Comparison of ENCODE assay signal across 8 mouse cellular contexts in the genomic region with DNA sequence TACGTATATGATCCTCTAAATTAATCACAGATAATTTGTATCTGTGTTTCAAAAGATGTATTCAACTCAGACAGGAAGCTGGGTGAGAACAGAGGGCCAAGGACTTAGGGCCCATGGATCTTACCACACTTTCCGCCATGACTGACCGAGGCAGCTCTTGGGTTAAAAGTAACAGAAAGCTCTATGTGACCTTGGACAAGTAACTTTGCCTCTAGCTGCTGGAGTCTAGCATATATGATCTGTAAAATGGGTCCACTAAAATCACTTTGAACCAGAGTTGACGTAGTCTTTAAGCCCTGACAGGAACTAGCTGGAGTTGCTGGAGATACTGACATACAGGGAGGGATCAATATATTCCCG. TPM values are rescaled to one million over a fixed set of nuclear protein-coding genes. Genes with fewer than 3 reads are reported as not detected.
A peak's percentile ranks its signal among the peaks of the same experiment; 100 is the strongest.
DNase-seq lines count a peak whose midpoint lies in the region; ATAC-seq and TF ChIP-seq lines count a peak whose summit lies in the region.

No protein-coding gene starts in this region.

- no peaks in the 10 kb centered on the region for H3K27me3 ChIP-seq in heart, adult 2 months (ENCODE audit: control insufficient read depth, insufficient read depth, low read length)
- H3K27me3 ChIP-seq in E14TG2a.4 (ENCODE audit: insufficient read depth, low read length), result peaks cover 75% of the 10 kb centered on the region
- peaks cover 28% of the 10 kb centered on the region for H3K27me3 ChIP-seq in forebrain, embryonic 16.5 days (replicated peaks; ENCODE audit: control insufficient read depth, insufficient read depth, low read length)
- H3K27me3 ChIP-seq in liver, embryonic 13.5 days, result peaks cover 26% of the 10 kb centered on the region

- H3K4me3 ChIP-seq in heart, adult 2 months, result peak overlapping the region; percentile 100
- H3K4me3 ChIP-seq in E14TG2a.4 (replicated peaks; ENCODE audit: low read length), result 0 out of 2 replicates have a peak overlapping the region, but pooled peaks have one; percentile 85
- H3K4me3 ChIP-seq in forebrain, embryonic 16.5 days (replicated peaks; ENCODE audit: low read length), result peak overlapping the region; percentile 62; the same call in 1 of the 2 replicates
- H3K4me3 ChIP-seq in liver, embryonic 13.5 days (replicated peaks), result peak overlapping the region; percentile 76

- 0 out of 2 replicates have a peak overlapping the region, but pooled peaks have one; percentile 97 for H3K4me2 ChIP-seq in forebrain, embryonic 16.5 days (ENCODE audit: low read length)
- peak overlapping the region; percentile 93 for H3K4me2 ChIP-seq in liver, embryonic 13.5 days

- no peaks in the 10 kb centered on the region for H3K9me3 ChIP-seq in E14TG2a.4 (ENCODE audit: low read length)
- no peaks in the 10 kb centered on the region for H3K9me3 ChIP-seq in forebrain, embryonic 16.5 days (ENCODE audit: control insufficient read depth, low read length)
- H3K9me3 ChIP-seq in liver, embryonic 13.5 days (replicated peaks), result no peaks in the 10 kb centered on the region

- no peak for DNase-seq in heart, adult 2 months
- no peak for DNase-seq in heart, postnatal 4 days
- DNase-seq in liver, embryonic 13.5 days, result no peak
- DNase-seq in yolk sac, embryonic 10.5 days (ENCODE audit: low spot score), result no peak
- DNase-seq in frontal cortex, adult 2 months (ENCODE audit: extremely low spot score in 1 of 2, low spot score in 1 of 2), result no peak

- TF ChIP-seq EP300 in heart, adult 2 months (IDR thresholded peaks at IDR 0.05; ENCODE audit: insufficient read depth, low read depth, low read length), result no peak

- 38% methylated on average over 5 of the region's 5 CpGs for WGBS in heart, adult 2 months
- WGBS in forebrain, embryonic 16.5 days, result 52% methylated on average over 5 of the region's 5 CpGs
- 23% methylated on average over 5 of the region's 5 CpGs for WGBS in liver, embryonic 13.5 days (ENCODE audit: insufficient replicate concordance)

- H3K36me3 ChIP-seq in heart, adult 2 months (ENCODE audit: control insufficient read depth, insufficient read depth, low read length), result peaks cover 13% of the 10 kb centered on the region
- no peaks in the 10 kb centered on the region for H3K36me3 ChIP-seq in E14TG2a.4 (ENCODE audit: insufficient read depth, low read length)
- no peaks in the 10 kb centered on the region for H3K36me3 ChIP-seq in forebrain, embryonic 16.5 days (ENCODE audit: control insufficient read depth, insufficient read depth)
- no peaks in the 10 kb centered on the region for H3K36me3 ChIP-seq in liver, embryonic 13.5 days

- H3K27ac ChIP-seq in heart, adult 2 months, result peak overlapping the region; percentile 92
- no peak overlapping the region for H3K27ac ChIP-seq in forebrain, embryonic 16.5 days (ENCODE audit: low read length)
- peak overlapping the region; percentile 47 for H3K27ac ChIP-seq in liver, embryonic 13.5 days

- no peak for TF ChIP-seq POLR2A in heart, adult 2 months (IDR thresholded peaks at IDR 0.05; ENCODE audit: insufficient read depth, low read depth, low read length)

- H3K79me2 ChIP-seq in heart, adult 2 months (replicated peaks; ENCODE audit: control insufficient read depth, insufficient read depth, low read length), result peaks cover 4% of the 10 kb centered on the region

- H3K9ac ChIP-seq in heart, adult 2 months (ENCODE audit: low read depth, low read length), result peak overlapping the region; percentile 99; the same call in 1 of the 2 replicates
- H3K9ac ChIP-seq in forebrain, embryonic 16.5 days (replicated peaks; ENCODE audit: low read depth, low read length), result no peak overlapping the region
- H3K9ac ChIP-seq in liver, embryonic 13.5 days, result peak overlapping the region; percentile 81

- TF ChIP-seq CTCF in heart, adult 2 months (IDR thresholded peaks at IDR 0.05), result no peak
- TF ChIP-seq CTCF in E14TG2a.4 (conservative IDR thresholded peaks at IDR 0.05; ENCODE audit: low read length), result no peak

- peaks cover 17% of the 10 kb centered on the region for H3K4me1 ChIP-seq in heart, adult 2 months (ENCODE audit: control insufficient read depth, insufficient read depth, low read length)
- H3K4me1 ChIP-seq in E14TG2a.4 (replicated peaks; ENCODE audit: low read depth, low read length), result peaks cover 17% of the 10 kb centered on the region
- H3K4me1 ChIP-seq in forebrain, embryonic 16.5 days (replicated peaks; ENCODE audit: control insufficient read depth, insufficient read depth, low read length), result peaks cover 10% of the 10 kb centered on the region
- H3K4me1 ChIP-seq in liver, embryonic 13.5 days (replicated peaks), result peaks cover 27% of the 10 kb centered on the region

- ATAC-seq in forebrain, embryonic 16.5 days, result no peak
- no peak for ATAC-seq in liver, embryonic 13.5 days (ENCODE audit: low read depth)
- no peak for ATAC-seq in megakaryocyte, adult 5-6 weeks (ENCODE audit: poor library complexity, severe bottlenecking)

- intact Hi-C loops in heart, adult 2 months (cut with DNase I), result loop anchor here (2.0 to 5.0 kb wide), 5 partner anchors 56 to 291 kb away; no protein-coding TSS in a partner anchor

RNA-seq across cellular contexts. Expression of gene Tgfbr3, which starts 1.5 kb away (rescaled TPM):
- 10 to 100 TPM; 41.2 to 47.6 TPM for total RNA-seq in heart, adult 2 months (2021)
- 27.2 and 32.6 TPM in 2 replicates for polyA plus RNA-seq in heart, adult 2 months (2012; rRNA removed)
- total RNA-seq in heart, postnatal 4 days (2021), result 10 to 100 TPM; 28.5 to 28.9 TPM
- polyA plus RNA-seq in forebrain, embryonic 16.5 days (2015; fragmentation: Nextera tagmentation; extraction: Ambion mirVana), result 2.2 and 4.0 TPM in 2 replicates
- 7.1 and 9.9 TPM in 2 replicates for polyA plus RNA-seq in liver, embryonic 13.5 days (2015; fragmentation: Nextera tagmentation; extraction: Ambion mirVana)
- total RNA-seq in megakaryocyte, adult 5-6 weeks (2015), result 0.89 and 1.3 TPM in 2 replicates
- 1.3 and 1.7 TPM in 2 replicates for total RNA-seq in megakaryocyte, adult 5-6 weeks (2017)
- 4.6 and 6.8 TPM in 2 replicates for polyA plus RNA-seq in frontal cortex, adult 2 months (2012; rRNA removed)

RNA-seq across cellular contexts. Expression of gene Brdt, which starts 43.1 kb away (rescaled TPM):
- under 1 TPM; 0.30 to 0.47 TPM for total RNA-seq in heart, adult 2 months (2021)
- 0.18 and 0.38 TPM in 2 replicates for polyA plus RNA-seq in heart, adult 2 months (2012; rRNA removed)
- total RNA-seq in heart, postnatal 4 days (2021), result 1 to 10 TPM; 1.6 to 1.7 TPM
- polyA plus RNA-seq in forebrain, embryonic 16.5 days (2015; fragmentation: Nextera tagmentation; extraction: Ambion mirVana), result 1.3 and 2.0 TPM in 2 replicates
- polyA plus RNA-seq in liver, embryonic 13.5 days (2015; fragmentation: Nextera tagmentation; extraction: Ambion mirVana), result 0.18 and 0.19 TPM in 2 replicates
- total RNA-seq in megakaryocyte, adult 5-6 weeks (2015), result 0.25 and 0.41 TPM in 2 replicates
- total RNA-seq in megakaryocyte, adult 5-6 weeks (2017), result not detected in 2 replicates
- polyA plus RNA-seq in frontal cortex, adult 2 months (2012; rRNA removed), result 10.0 and 11.2 TPM in 2 replicates
